Mouse (Mus musculus): ENCODE results near the gene Serpinb6c. TPM values are rescaled to one million over a fixed set of nuclear protein-coding genes. Genes with fewer than 3 reads are reported as not detected.

Serpinb6c gene
- total and polyA plus RNA-seq, 2 experiments from 2014 or later: 0.38 to 0.41 TPM

DNA sequence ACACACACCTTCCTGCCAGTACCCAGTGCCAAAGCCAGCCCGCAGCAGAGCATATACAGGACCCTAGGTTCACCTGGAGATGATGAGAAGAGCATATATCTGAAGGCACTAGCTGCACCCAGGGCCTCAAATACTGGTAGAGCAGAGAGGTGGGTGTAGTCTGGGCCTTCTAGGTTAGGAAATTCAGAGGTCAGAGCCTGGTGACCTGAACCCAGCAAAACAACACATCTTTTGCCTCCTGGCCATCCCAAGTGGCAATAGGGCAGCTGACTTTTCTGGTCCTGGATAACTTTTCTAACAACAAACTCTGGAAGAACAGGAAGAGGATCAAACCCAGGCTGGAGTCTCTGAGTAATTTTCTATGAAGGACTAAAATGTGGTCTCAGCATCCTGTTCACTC is 62.2 kb downstream of the Serpinb6c start, which contains the start of gene Serpinb6e:
Gene Serpinb6e, minus strand, starts transcription at position 101 of the 400 bp plus-strand sequence.
- no peaks in the 10 kb centered on the region for H3K4me1 ChIP-seq (ENCODE audit: insufficient read depth, low read length)
- H3K27ac ChIP-seq (ENCODE audit: low read depth, low read length): no peak within 1 kb of the TSS
- no peaks in the 10 kb centered on the region for H3K27me3 ChIP-seq (ENCODE audit: insufficient read depth, low read length)
- H3K9me3 ChIP-seq (ENCODE audit: low read length): no peaks in the 10 kb centered on the region
- no peak within 1 kb of the TSS for H3K4me2 ChIP-seq (ENCODE audit: low read depth, low read length, poor library complexity, severe bottlenecking)
- no peak within 1 kb of the TSS for H3K4me3 ChIP-seq (ENCODE audit: low read depth, low read length)
- ATAC-seq (ENCODE audit: low FRiP score): no peak
- no peaks in the 10 kb centered on the region for H3K36me3 ChIP-seq (ENCODE audit: insufficient read depth, low read length)
- no peak for DNase-seq (ENCODE audit: low spot score)
- no peak within 1 kb of the TSS for H3K9ac ChIP-seq (replicated peaks; ENCODE audit: low read length, poor library complexity, severe bottlenecking)
- no peak for TF ChIP-seq CTCF (IDR thresholded peaks at IDR 0.05)
- 57% methylated on average over 1 of the region's 1 CpGs for WGBS

GRCm38 (mm10) chr13:33830751-33831150 is 74.8 kb downstream of the Serpinb6c start:
- Histone ChIP-seq H3K9me3 (ENCODE audit: low read length) (no peaks in the 10 kb centered on the region), H3K4me1 (ENCODE audit: insufficient read depth, low read length) (no peaks in the 10 kb centered on the region), H3K27me3 (ENCODE audit: insufficient read depth, low read length) (no peaks in the 10 kb centered on the region), H3K9ac (replicated peaks; ENCODE audit: low read length, poor library complexity, severe bottlenecking) (no peak overlapping the region), H3K4me2 (ENCODE audit: low read depth, low read length, poor library complexity, severe bottlenecking) (no peak overlapping the region), H3K4me3 (ENCODE audit: low read depth, low read length) (no peak overlapping the region), H3K36me3 (ENCODE audit: insufficient read depth, low read length) (no peaks in the 10 kb centered on the region), H3K27ac (ENCODE audit: low read depth, low read length) (no peak overlapping the region)
- 79% methylated on average over 2 of the region's 2 CpGs for WGBS
- DNase-seq (ENCODE audit: low spot score): no peak
- no peak for TF ChIP-seq CTCF (IDR thresholded peaks at IDR 0.05)
- ATAC-seq (ENCODE audit: low FRiP score): no peak

Other genes with a start within 250 kb of the Serpinb6c start
- gene Serpinb6d, start 244.3 kb downstream of the Serpinb6c start, total RNA-seq (2014; rRNA removed): not detected in 2 replicates
- not detected in 2 replicates for gene Serpinb6d, start 244.3 kb downstream of the Serpinb6c start, polyA plus RNA-seq (2015; fragmentation: Nextera tagmentation; extraction: Ambion mirVana)
- not detected in 2 replicates for gene Serpinb6e, start 62.3 kb downstream of the Serpinb6c start, total RNA-seq (2014; rRNA removed)
- not detected in 2 replicates for gene Serpinb6e, start 62.3 kb downstream of the Serpinb6c start, polyA plus RNA-seq (2015; fragmentation: Nextera tagmentation; extraction: Ambion mirVana)
- 5.9 and 9.8 TPM in 2 replicates for gene Nqo2, start 59.0 kb upstream of the Serpinb6c start, total RNA-seq (2014; rRNA removed)
- 5.7 and 7.3 TPM in 2 replicates for gene Nqo2, start 59.0 kb upstream of the Serpinb6c start, polyA plus RNA-seq (2015; fragmentation: Nextera tagmentation; extraction: Ambion mirVana)
- gene Ripk1, start 96.7 kb upstream of the Serpinb6c start, total RNA-seq (2014; rRNA removed): 7.4 and 10.4 TPM in 2 replicates
- gene Ripk1, start 96.7 kb upstream of the Serpinb6c start, polyA plus RNA-seq (2015; fragmentation: Nextera tagmentation; extraction: Ambion mirVana): 3.2 and 3.7 TPM in 2 replicates
- gene Serpinb6a, start 97.1 kb upstream of the Serpinb6c start, total RNA-seq (2014; rRNA removed): 49.7 and 58.5 TPM in 2 replicates
- gene Serpinb6a, start 97.1 kb upstream of the Serpinb6c start, polyA plus RNA-seq (2015; fragmentation: Nextera tagmentation; extraction: Ambion mirVana): 38.7 and 38.8 TPM in 2 replicates
- 37.0 and 42.7 TPM in 2 replicates for gene Bphl, start 131.9 kb upstream of the Serpinb6c start, total RNA-seq (2014; rRNA removed)
- gene Bphl, start 131.9 kb upstream of the Serpinb6c start, polyA plus RNA-seq (2015; fragmentation: Nextera tagmentation; extraction: Ambion mirVana): 46.4 and 47.7 TPM in 2 replicates
- 5,907 and 6,629 TPM in 2 replicates for gene Tubb2a, start 172.3 kb upstream of the Serpinb6c start, total RNA-seq (2014; rRNA removed)
- 4,276 and 4,687 TPM in 2 replicates for gene Tubb2a, start 172.3 kb upstream of the Serpinb6c start, polyA plus RNA-seq (2015; fragmentation: Nextera tagmentation; extraction: Ambion mirVana)
- gene Tubb2b, start 224.8 kb upstream of the Serpinb6c start, total RNA-seq (2014; rRNA removed): 4,904 and 4,995 TPM in 2 replicates
- gene Tubb2b, start 224.8 kb upstream of the Serpinb6c start, polyA plus RNA-seq (2015; fragmentation: Nextera tagmentation; extraction: Ambion mirVana): 937 and 994 TPM in 2 replicates

Data from midbrain, postnatal 0 days (tissue).